Mouse (Mus musculus) limb, embryonic 11.5 days (tissue): Measurements from ENCODE around the gene Smc3. TPM values are rescaled to one million over a fixed set of nuclear protein-coding genes. Genes with fewer than 3 reads are reported as not detected.

Experiments used
- ATAC-seq: fragments of 200-750 bp; cut with Nextera tagmentation; 2 replicates; pipeline ENCODE4 v1.8.0; 2017; ENCODE audit warnings: low read depth; ENCODE audit not compliant: insufficient number of reproducible peaks, low FRiP score, low TSS enrichment
- DNase-seq: peaks from one replicate; pipeline ENCODE4 v3.0.0-alpha.2; 2015; ENCODE audit warnings: low spot score
- H3K27ac ChIP-seq: fragments of 300-500 bp; sonication (generic); replicated peaks from 2 replicates; pipeline ENCODE4 v1.5.1; 2014; ENCODE audit warnings: low read depth, mild to moderate bottlenecking, low read length
- H3K27me3 ChIP-seq: fragments of 300-500 bp; sonication (generic); 2 replicates; pipeline ENCODE4 v1.6.1; 2014; ENCODE audit warnings: mild to moderate bottlenecking, low read length, mixed read lengths; ENCODE audit not compliant: control insufficient read depth, insufficient read depth
- H3K36me3 ChIP-seq: fragments of 300-500 bp; sonication (generic); 2 replicates; pipeline ENCODE4 v1.6.1; 2014; ENCODE audit warnings: mild to moderate bottlenecking, low read length, moderate library complexity, mixed read lengths; ENCODE audit not compliant: control insufficient read depth, insufficient read depth
- H3K4me1 ChIP-seq: fragments of 300-500 bp; sonication (generic); 2 replicates; pipeline ENCODE4 v1.6.1; 2014; ENCODE audit warnings: low read length, mixed read lengths; ENCODE audit not compliant: control insufficient read depth, insufficient read depth
- H3K4me2 ChIP-seq: fragments of 300-500 bp; sonication (generic); 2 replicates; pipeline ENCODE4 v1.6.1; 2014; ENCODE audit warnings: low read depth, mild to moderate bottlenecking, moderate library complexity; ENCODE audit not compliant: severe bottlenecking
- H3K4me3 ChIP-seq: fragments of 300-500 bp; sonication (generic); 2 replicates; pipeline ENCODE4 v1.5.1; 2014; ENCODE audit warnings: low read depth, low read length
- H3K9ac ChIP-seq: fragments of 300-500 bp; sonication (generic); 2 replicates; pipeline ENCODE4 v1.6.1; 2014; ENCODE audit warnings: mild to moderate bottlenecking, low read length
- H3K9me3 ChIP-seq: fragments of 300-500 bp; sonication (generic); 2 replicates; pipeline ENCODE4 v1.6.1; 2016; ENCODE audit warnings: low read length; ENCODE audit not compliant: control insufficient read depth
- WGBS: fragments of 180-500 bp; shearing (Covaris S2); extraction: QIAGEN DNeasy Blood & Tissue Kit; methylation state at CpG from one replicate; pipeline ENCODE4 v1.1.7; 2014; 5-methylcytosine and 5-hydroxymethylcytosine counted together
- polyA plus RNA-seq: library from polyadenylated mRNA; unstranded; fragments of >200 nt; fragmentation: Nextera tagmentation; extraction: Ambion mirVana; gene quantifications from 2 replicates; pipeline ENCODE4 v1.2.1, GENCODE M21; 2014

Smc3 gene
- polyA plus RNA-seq: 92.8 and 99.7 TPM in 2 replicates

DNA sequence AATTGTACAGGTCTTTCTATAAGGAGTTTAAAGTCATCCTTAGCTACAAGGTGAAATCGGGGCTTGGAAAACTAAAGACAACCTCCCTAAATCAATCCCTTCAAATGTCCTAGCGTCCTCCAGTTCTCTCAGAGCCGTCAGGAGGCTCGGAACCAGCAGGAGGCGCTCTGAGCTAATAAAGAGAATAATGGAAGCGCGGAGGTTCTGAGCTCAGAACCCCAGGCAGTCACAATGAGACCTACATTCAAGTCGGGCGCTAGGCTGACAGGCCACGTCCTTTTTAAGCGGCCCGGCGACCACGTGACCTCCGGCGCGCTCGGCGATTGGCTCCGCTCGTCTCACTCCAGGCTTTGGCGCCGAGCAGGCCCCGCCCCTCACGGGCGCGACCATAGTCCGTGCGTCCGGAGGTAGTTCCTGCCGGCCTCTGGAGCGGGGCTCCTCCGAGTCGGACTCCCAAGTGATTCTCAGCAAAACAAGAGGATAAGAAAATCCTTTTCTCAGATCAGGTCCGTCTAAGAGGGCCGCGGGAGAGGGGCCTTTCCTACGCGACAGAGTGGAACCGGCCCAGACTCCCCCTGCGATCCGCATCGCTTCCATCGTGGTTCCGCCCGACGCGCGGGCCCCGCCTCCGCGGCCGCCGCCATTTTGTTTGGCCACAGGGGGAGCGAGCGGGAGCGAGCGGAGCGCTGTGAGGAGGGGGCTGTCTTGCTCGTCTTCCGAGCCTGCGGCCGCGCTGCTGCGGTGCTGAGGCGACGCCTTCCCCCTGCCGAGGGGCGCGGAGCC lies at the start of gene Smc3:
Gene Smc3, plus strand, starts transcription at position 642 of the 783 bp plus-strand sequence.
- ATAC-seq: peak; percentile 99
- Histone ChIP-seq H3K4me2 (peak within 1 kb of the TSS; percentile 88), H3K36me3 (0 out of 2 replicates have a peak, but pooled peaks cover 2% of the 10 kb centered on the region), H3K27me3 (no peaks in the 10 kb centered on the region), H3K4me3 (peak within 1 kb of the TSS; percentile 98), H3K9ac (peak within 1 kb of the TSS; percentile 91), H3K9me3 (no peaks in the 10 kb centered on the region), H3K4me1 (no peaks in the 10 kb centered on the region), H3K27ac (peak within 1 kb of the TSS; percentile 90)
- under 1% methylated on average over 65 of the region's 70 CpGs for WGBS
- peak; percentile 99 for DNase-seq

DNA sequence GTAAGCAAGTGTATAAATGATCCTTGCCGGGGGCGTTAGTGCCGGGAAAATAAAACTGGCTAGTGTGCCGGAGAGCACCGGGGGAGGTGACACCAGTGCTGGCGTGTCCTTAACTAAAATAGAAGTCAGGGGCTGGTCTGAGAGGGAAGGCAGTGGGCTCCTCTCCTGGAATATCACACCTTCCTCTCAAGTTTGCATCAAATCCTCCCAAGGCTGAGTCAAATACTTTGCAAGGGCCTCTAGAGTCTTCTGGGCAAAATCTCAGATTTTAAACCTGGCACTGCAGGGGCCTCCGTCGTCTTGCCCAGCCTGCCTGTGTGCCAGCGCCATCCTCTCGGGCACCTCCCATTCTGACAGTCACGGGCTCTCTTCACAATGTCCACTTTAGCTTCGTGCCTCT lies 49.2 kb upstream of the Smc3 start:
- Histone ChIP-seq H3K36me3 (no peaks in the 10 kb centered on the region), H3K4me2 (no peak overlapping the region), H3K4me3 (no peak overlapping the region), H3K27me3 (no peaks in the 10 kb centered on the region), H3K27ac (no peak overlapping the region), H3K9me3 (no peaks in the 10 kb centered on the region), H3K4me1 (no peaks in the 10 kb centered on the region), H3K9ac (no peak overlapping the region)
- DNase-seq: no peak
- WGBS: 76% methylated on average over 12 of the region's 12 CpGs
- ATAC-seq: no peak

DNA sequence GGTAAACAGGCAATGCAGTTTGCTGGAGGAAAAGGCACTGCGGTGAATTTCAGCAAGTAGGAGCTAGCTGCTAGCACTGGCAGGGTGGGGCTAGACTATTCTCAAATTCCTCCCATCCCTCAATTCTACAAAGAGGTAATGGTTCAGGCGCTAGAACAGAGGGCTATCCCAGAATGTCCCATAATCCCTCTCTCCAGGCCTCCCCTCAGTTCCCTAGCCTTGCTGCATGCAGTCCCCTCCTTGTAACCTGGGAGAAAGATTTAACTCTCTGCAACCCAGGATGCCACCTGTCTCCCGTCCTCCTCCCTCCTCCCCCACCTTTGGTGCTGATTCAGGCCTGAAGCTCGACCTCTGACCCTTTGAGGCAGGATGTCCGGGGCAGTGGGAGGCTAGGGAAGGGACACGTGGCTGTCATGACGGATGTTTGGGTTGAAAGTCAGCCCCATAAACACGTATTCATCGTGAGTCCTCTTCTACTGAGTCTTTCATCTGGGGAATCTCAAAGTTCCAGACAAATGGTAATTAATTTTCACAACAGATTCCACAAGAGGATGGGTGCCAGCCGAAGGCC lies 47.9 kb upstream of the Smc3 start:
- Histone ChIP-seq H3K27me3 (no peaks in the 10 kb centered on the region), H3K9me3 (no peaks in the 10 kb centered on the region), H3K4me1 (no peaks in the 10 kb centered on the region), H3K9ac (no peak overlapping the region), H3K27ac (no peak overlapping the region), H3K36me3 (no peaks in the 10 kb centered on the region), H3K4me2 (no peak overlapping the region), H3K4me3 (no peak overlapping the region)
- 17% methylated on average over 10 of the region's 10 CpGs for WGBS
- no peak for DNase-seq
- no peak for ATAC-seq

DNA sequence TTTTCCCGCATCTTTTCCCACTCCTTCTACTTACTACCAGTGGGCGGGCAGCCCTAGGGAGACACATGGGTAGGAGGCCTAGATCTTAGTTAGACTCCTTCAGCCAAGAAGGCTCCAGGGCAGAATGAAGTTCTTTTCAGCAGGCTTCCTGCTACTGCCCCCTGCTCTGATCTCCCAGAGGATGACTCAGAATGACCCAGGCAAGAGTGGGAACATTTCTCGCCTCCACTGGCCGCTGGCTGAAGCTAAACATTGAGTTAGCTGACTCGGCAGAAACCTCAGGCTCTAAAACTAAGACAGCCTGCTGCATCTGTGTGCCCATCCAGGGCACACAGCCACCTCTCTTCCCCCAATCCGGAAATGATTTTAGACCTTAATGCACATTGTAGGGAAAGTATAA lies 47.4 kb upstream of the Smc3 start:
- no peaks in the 10 kb centered on the region for H3K4me1 ChIP-seq
- H3K9ac ChIP-seq: no peak overlapping the region
- WGBS: 46% methylated on average over 6 of the region's 6 CpGs

DNA sequence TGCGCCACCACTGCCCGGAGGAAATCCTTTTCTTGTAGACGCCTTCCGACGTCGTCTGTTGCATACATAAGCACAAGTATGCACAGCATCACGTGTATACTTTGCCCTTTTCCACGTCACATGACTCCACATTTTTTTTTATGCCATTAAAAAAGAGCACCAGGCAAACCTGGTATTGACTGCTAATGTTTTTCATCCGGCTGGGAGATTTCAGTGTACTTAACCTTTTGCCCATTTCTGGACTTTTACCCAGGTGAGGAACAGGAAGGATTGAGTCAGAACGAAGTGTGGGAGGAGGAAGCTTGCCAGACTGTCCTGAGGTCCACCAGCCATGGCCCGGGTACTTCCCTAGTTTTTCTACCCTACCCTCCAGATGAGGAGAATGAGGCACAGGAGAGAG lies 45.8 kb upstream of the Smc3 start:
- Histone ChIP-seq H3K27me3 (no peaks in the 10 kb centered on the region), H3K4me2 (no peak overlapping the region), H3K4me3 (no peak overlapping the region), H3K4me1 (no peaks in the 10 kb centered on the region), H3K9ac (no peak overlapping the region), H3K27ac (no peak overlapping the region), H3K36me3 (no peaks in the 10 kb centered on the region), H3K9me3 (no peaks in the 10 kb centered on the region)
- DNase-seq: no peak
- WGBS: 87% methylated on average over 11 of the region's 11 CpGs
- no peak for ATAC-seq

More for the DNA sequence above, 47.4 kb upstream of the Smc3 start:
- no peak overlapping the region for H3K4me2 ChIP-seq
- H3K36me3 ChIP-seq: no peaks in the 10 kb centered on the region
- H3K27me3 ChIP-seq: no peaks in the 10 kb centered on the region
- no peak overlapping the region for H3K4me3 ChIP-seq
- H3K9me3 ChIP-seq: no peaks in the 10 kb centered on the region
- ATAC-seq (no peak), DNase-seq (no peak)
- no peak overlapping the region for H3K27ac ChIP-seq

DNA sequence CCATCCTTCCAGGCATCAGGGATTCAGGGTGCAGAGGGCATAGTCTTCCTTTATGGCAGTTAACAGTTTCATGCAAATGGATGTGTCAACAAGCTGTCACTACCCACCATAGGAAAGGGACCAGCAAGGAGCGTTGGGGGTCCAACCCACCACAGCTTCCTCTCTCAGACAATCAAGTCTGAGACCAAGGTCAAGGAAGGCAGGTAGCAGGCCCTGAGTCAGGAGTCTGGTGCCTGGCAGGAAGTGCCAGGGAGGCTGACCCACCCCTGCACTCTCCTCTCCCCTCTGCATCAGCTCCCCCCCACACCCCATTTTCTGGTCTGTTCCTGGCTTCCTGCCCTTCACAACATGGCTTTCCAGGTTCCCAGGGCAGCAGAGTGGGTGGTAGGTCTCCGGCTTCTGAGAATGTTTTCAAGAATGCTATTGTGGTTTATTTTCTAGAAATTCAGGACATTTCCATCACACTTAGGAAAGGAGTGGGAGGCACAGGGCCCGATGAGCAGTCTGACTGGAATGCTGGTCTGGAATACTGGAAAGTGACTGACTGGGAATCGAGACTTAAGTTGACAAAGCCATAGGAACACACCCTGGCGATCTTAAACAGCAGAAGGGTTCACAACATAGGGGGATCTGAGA lies 45.1 kb upstream of the Smc3 start:
- no peak for ATAC-seq
- no peak for DNase-seq
- no peak overlapping the region for H3K4me2 ChIP-seq
- 83% methylated on average over 5 of the region's 5 CpGs for WGBS
- H3K4me1 ChIP-seq: no peaks in the 10 kb centered on the region
- no peaks in the 10 kb centered on the region for H3K27me3 ChIP-seq
- no peaks in the 10 kb centered on the region for H3K36me3 ChIP-seq
- H3K9me3 ChIP-seq: no peaks in the 10 kb centered on the region
- H3K27ac ChIP-seq: no peak overlapping the region
- no peak overlapping the region for H3K4me3 ChIP-seq
- no peak overlapping the region for H3K9ac ChIP-seq

DNA sequence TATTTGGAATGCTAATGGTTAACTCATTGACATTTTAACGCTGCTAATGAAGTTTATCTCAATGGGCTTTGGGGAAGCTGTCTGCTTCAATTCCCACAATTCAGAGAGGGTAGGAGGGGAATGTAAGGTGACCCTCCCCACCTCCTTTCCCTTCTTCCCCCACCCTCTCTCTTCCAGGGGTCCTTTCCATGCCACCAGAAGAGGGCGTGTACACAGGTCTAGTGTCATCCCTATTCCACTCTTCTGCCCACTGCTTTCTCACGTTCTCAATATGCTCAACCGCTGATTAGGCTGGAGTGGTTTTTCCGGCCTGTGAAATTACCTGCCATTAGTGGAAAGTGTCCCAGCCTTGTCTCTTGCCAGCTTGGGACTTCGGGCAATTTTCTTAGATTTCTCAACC lies 43.4 kb upstream of the Smc3 start:
- WGBS: 26% methylated on average over 6 of the region's 6 CpGs
- H3K4me2 ChIP-seq: peak overlapping the region; percentile 26; the same call in 1 of the 2 replicates
- no peak for ATAC-seq
- no peak overlapping the region for H3K9ac ChIP-seq
- no peaks in the 10 kb centered on the region for H3K4me1 ChIP-seq
- no peak overlapping the region for H3K4me3 ChIP-seq
- peaks cover 4% of the 10 kb centered on the region; the same call in 1 of the 2 replicates for H3K9me3 ChIP-seq
- no peak overlapping the region for H3K27ac ChIP-seq
- DNase-seq: no peak
- no peaks in the 10 kb centered on the region for H3K27me3 ChIP-seq
- H3K36me3 ChIP-seq: no peaks in the 10 kb centered on the region

DNA sequence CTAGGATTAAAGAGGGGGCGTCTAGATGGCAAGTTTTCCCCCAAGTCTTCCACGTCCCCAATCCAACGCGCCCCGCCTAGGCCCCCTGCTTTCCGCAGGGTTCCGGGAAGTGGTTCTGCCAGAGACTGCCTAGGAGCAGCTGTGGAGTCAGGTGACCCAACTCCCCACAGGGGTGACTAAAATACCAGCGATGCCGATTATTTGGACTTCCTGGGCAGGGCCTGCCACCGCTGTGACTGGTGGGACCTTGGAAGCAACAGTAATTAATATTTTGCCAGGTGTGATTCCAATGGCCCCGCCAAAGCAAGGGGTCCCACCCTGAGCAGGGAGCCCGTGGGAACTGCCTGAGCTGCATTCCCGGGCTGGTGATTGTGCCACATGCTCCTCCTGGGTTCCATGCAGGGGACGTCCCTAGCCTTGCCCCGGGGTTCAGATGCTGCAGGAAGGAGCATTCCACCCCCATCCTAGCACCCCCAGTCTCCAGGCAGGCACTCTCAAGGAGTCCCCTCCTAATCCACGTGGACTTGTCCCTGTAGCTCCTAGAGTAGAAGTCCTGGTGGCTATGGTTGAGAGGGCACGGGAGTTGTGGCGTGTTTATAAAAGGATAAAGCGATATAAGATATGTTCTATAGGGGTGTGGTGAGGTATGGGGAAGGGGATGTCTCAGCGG lies 42.8 kb upstream of the Smc3 start:
- WGBS: 21% methylated on average over 20 of the region's 20 CpGs
- H3K9me3 ChIP-seq: peaks cover 4% of the 10 kb centered on the region; the same call in 1 of the 2 replicates
- H3K27ac ChIP-seq: no peak overlapping the region
- no peaks in the 10 kb centered on the region for H3K27me3 ChIP-seq
- no peak overlapping the region for H3K4me3 ChIP-seq
- no peaks in the 10 kb centered on the region for H3K36me3 ChIP-seq
- H3K4me2 ChIP-seq: peak overlapping the region; percentile 26
- no peaks in the 10 kb centered on the region for H3K4me1 ChIP-seq
- no peak overlapping the region for H3K9ac ChIP-seq
- peak; percentile 48; the same call in 1 of the 2 replicates for ATAC-seq
- peak; percentile 57 for DNase-seq
